Mouse (Mus musculus) frontal cortex, postnatal 36 days (tissue): ENCODE measurements around the gene Rap2a.
A peak's percentile ranks its signal among the peaks of the same experiment; 100 is the strongest.

Experiments used
- DNase-seq, 2 experiments: peaks; one replicate each; pipeline ENCODE4 v3.0.0; 2022; ENCODE audit warnings: low spot score in 2 of 2

Gene Rap2a

GRCm38 (mm10) chr14:120477982-120478568 is at the start of gene Rap2a:
Gene Rap2a, plus strand, starts transcription at chr14:120478444.
- DNase-seq: peak; percentile 97 to 98

GRCm38 (mm10) chr14:120428497-120428896 is 49.7 kb upstream of the Rap2a start:
- peak in 1 of 2 experiments; percentile 74 for DNase-seq

GRCm38 (mm10) chr14:120432773-120433172 is 45.5 kb upstream of the Rap2a start:
- DNase-seq: no peak

GRCm38 (mm10) chr14:120433931-120434398 is 44.3 kb upstream of the Rap2a start:
- peak in 1 of 2 experiments; percentile 28 for DNase-seq

GRCm38 (mm10) chr14:120434831-120435230 is 43.4 kb upstream of the Rap2a start:
- no peak for DNase-seq

GRCm38 (mm10) chr14:120440716-120441115 is 37.5 kb upstream of the Rap2a start:
- no peak for DNase-seq

- DNase-seq: peak; percentile 40
Observed at GRCm38 (mm10) chr14:120441256-120441655, 37.0 kb upstream of the Rap2a start.

- no peak for DNase-seq
Observed at GRCm38 (mm10) chr14:120441836-120442235, 36.4 kb upstream of the Rap2a start.

- DNase-seq: no peak
Observed at GRCm38 (mm10) chr14:120454221-120454620, 24.0 kb upstream of the Rap2a start.

GRCm38 (mm10) chr14:120463938-120464727 is 14.1 kb upstream of the Rap2a start:
- DNase-seq: no peak

GRCm38 (mm10) chr14:120466816-120467215 is 11.4 kb upstream of the Rap2a start:
- no peak for DNase-seq

GRCm38 (mm10) chr14:120469126-120469790 is 9.0 kb upstream of the Rap2a start:
- no peak for DNase-seq

GRCm38 (mm10) chr14:120476186-120476697 is 2.0 kb upstream of the Rap2a start:
- no peak for DNase-seq

- peak; percentile 98 to 99 for DNase-seq
Observed at GRCm38 (mm10) chr14:120477288-120477981, 809 bp upstream of the Rap2a start.

- peak in 1 of 2 experiments; percentile 50 for DNase-seq
Observed at GRCm38 (mm10) chr14:120478641-120479341, 547 bp downstream of the Rap2a start.

- no peak for DNase-seq
Observed at GRCm38 (mm10) chr14:120480341-120480900, 2.2 kb downstream of the Rap2a start.

GRCm38 (mm10) chr14:120480927-120481326 is 2.7 kb downstream of the Rap2a start:
- no peak for DNase-seq

GRCm38 (mm10) chr14:120484561-120484960 is 6.3 kb downstream of the Rap2a start:
- DNase-seq: no peak

GRCm38 (mm10) chr14:120496284-120496683 is 18.0 kb downstream of the Rap2a start:
- DNase-seq: no peak

GRCm38 (mm10) chr14:120496827-120497226 is 18.6 kb downstream of the Rap2a start:
- no peak for DNase-seq

GRCm38 (mm10) chr14:120499096-120499495 is 20.9 kb downstream of the Rap2a start:
- no peak for DNase-seq
